Mouse (Mus musculus): ENCODE results near the gene Lpcat2.

Lpcat2 gene

GRCm38 (mm10) chr8:92855171-92855894 is at the start of gene Lpcat2:
TSS of gene Lpcat2 (plus strand) at chr8:92855339.
- DNase-seq: no peak

- DNase-seq: no peak
Observed at GRCm38 (mm10) chr8:92812773-92813172, 42.4 kb upstream of the Lpcat2 start.

- DNase-seq: no peak
Observed at GRCm38 (mm10) chr8:92815661-92816060, 39.5 kb upstream of the Lpcat2 start.

- DNase-seq: peak; percentile 38
Observed at GRCm38 (mm10) chr8:92817928-92818818, 37.0 kb upstream of the Lpcat2 start.

- DNase-seq: no peak
Observed at GRCm38 (mm10) chr8:92821151-92821550, 34.0 kb upstream of the Lpcat2 start.

GRCm38 (mm10) chr8:92822386-92822785 is 32.8 kb upstream of the Lpcat2 start:
- no peak for DNase-seq

- peak; percentile 4 for DNase-seq
Observed at GRCm38 (mm10) chr8:92825991-92826390, 29.1 kb upstream of the Lpcat2 start.

- no peak for DNase-seq
Observed at GRCm38 (mm10) chr8:92827243-92828034, 27.7 kb upstream of the Lpcat2 start, which contains the start of gene Mmp2. TSS of gene Mmp2 (plus strand) at chr8:92827291.

GRCm38 (mm10) chr8:92828251-92828743 is 26.8 kb upstream of the Lpcat2 start:
- DNase-seq: no peak

- DNase-seq: no peak
Observed at GRCm38 (mm10) chr8:92834065-92834731, 20.9 kb upstream of the Lpcat2 start.

GRCm38 (mm10) chr8:92834786-92835500 is 20.2 kb upstream of the Lpcat2 start:
- DNase-seq: no peak

- DNase-seq: no peak
Observed at GRCm38 (mm10) chr8:92835901-92836300, 19.2 kb upstream of the Lpcat2 start.

GRCm38 (mm10) chr8:92838616-92839015 is 16.5 kb upstream of the Lpcat2 start:
- no peak for DNase-seq

- DNase-seq: no peak
Observed at GRCm38 (mm10) chr8:92839161-92839560, 16.0 kb upstream of the Lpcat2 start.

GRCm38 (mm10) chr8:92839876-92840275 is 15.3 kb upstream of the Lpcat2 start:
- DNase-seq: no peak

- DNase-seq: no peak
Observed at GRCm38 (mm10) chr8:92846684-92847083, 8.5 kb upstream of the Lpcat2 start.

- no peak for DNase-seq
Observed at GRCm38 (mm10) chr8:92847299-92847698, 7.8 kb upstream of the Lpcat2 start.

- DNase-seq: no peak
Observed at GRCm38 (mm10) chr8:92849261-92849660, 5.9 kb upstream of the Lpcat2 start.

- peak; percentile 30 for DNase-seq
Observed at GRCm38 (mm10) chr8:92850239-92850638, 4.9 kb upstream of the Lpcat2 start.

- DNase-seq: no peak
Observed at GRCm38 (mm10) chr8:92851381-92851780, 3.8 kb upstream of the Lpcat2 start.

- DNase-seq: no peak
Observed at GRCm38 (mm10) chr8:92853188-92853983, 1.8 kb upstream of the Lpcat2 start.

All from cerebellum, adult 11 months (tissue).